Mouse (Mus musculus) forebrain, embryonic 10.5 days (tissue): ENCODE measurements around the gene Grm4. TPM values are rescaled to one million over a fixed set of nuclear protein-coding genes. Genes with fewer than 3 reads are reported as not detected.

Experiments used
- DNase-seq: peaks from one replicate; pipeline ENCODE4 v3.0.0-alpha.2; 2017; ENCODE audit warnings: low spot score; ENCODE audit errors: extremely low spot score
- H3K27ac ChIP-seq: fragments of 300-500 bp; sonication (generic); 2 replicates; pipeline ENCODE4 v1.5.1; 2016; ENCODE audit warnings: mild to moderate bottlenecking
- H3K27me3 ChIP-seq: fragments of 300-500 bp; sonication (generic); 2 replicates; pipeline ENCODE4 v1.6.1; 2016; ENCODE audit warnings: mild to moderate bottlenecking; ENCODE audit not compliant: poor library complexity, severe bottlenecking
- H3K36me3 ChIP-seq: fragments of 300-500 bp; sonication (generic); replicated peaks from 2 replicates; pipeline ENCODE4 v1.6.1; 2016; ENCODE audit warnings: mild to moderate bottlenecking, moderate library complexity
- H3K4me1 ChIP-seq: fragments of 300-500 bp; sonication (generic); 2 replicates; pipeline ENCODE4 v1.6.1; 2016
- H3K4me3 ChIP-seq: fragments of 300-500 bp; sonication (generic); 2 replicates; pipeline ENCODE4 v1.5.1; 2016; ENCODE audit warnings: mild to moderate bottlenecking, moderate library complexity
- H3K9me3 ChIP-seq: fragments of 300-500 bp; sonication (generic); 2 replicates; pipeline ENCODE4 v1.6.1; 2016; ENCODE audit warnings: mild to moderate bottlenecking, moderate library complexity
- WGBS: fragments of 180-500 bp; shearing (Covaris S2); methylation state at CpG from one replicate; pipeline ENCODE4 v1.1.7; 2016; 5-methylcytosine and 5-hydroxymethylcytosine counted together
- polyA plus RNA-seq: library from polyadenylated mRNA; unstranded; fragments of >200 nt; fragmentation: Nextera tagmentation; extraction: Ambion mirVana; gene quantifications from 2 replicates; pipeline ENCODE4 v1.2.1, GENCODE M21; 2016

Grm4 gene
- polyA plus RNA-seq, 1 experiment from 2014 or later = 0.61 TPM

GRCm38 (mm10) chr17:27421837-27422236 lies 99.4 kb downstream of the Grm4 start:
- H3K4me3 ChIP-seq = no peak overlapping the region
- peak; percentile 35 for DNase-seq
- peak overlapping the region; percentile 81 for H3K27ac ChIP-seq
- WGBS = 52% methylated on average over 8 of the region's 8 CpGs
- H3K36me3 ChIP-seq = no peaks in the 10 kb centered on the region
- peaks cover 80% of the 10 kb centered on the region for H3K27me3 ChIP-seq
- H3K9me3 ChIP-seq = no peaks in the 10 kb centered on the region
- H3K4me1 ChIP-seq = peaks cover 28% of the 10 kb centered on the region

- no peak overlapping the region for H3K4me3 ChIP-seq
- H3K36me3 ChIP-seq = no peaks in the 10 kb centered on the region
- no peak overlapping the region for H3K27ac ChIP-seq
- peaks cover 9% of the 10 kb centered on the region; the same call in 1 of the 2 replicates for H3K27me3 ChIP-seq
- H3K4me1 ChIP-seq = peaks cover 5% of the 10 kb centered on the region
- no peaks in the 10 kb centered on the region; the same call in 1 of the 2 replicates for H3K9me3 ChIP-seq
- DNase-seq = no peak
- WGBS = 86% methylated on average over 5 of the region's 5 CpGs
These were observed 112.2 kb downstream of the Grm4 start for GRCm38 (mm10) chr17:27409006-27409405.

- 66% methylated on average over 5 of the region's 5 CpGs for WGBS
- H3K27me3 ChIP-seq = peaks cover 9% of the 10 kb centered on the region; the same call in 1 of the 2 replicates
- no peak for DNase-seq
- no peak overlapping the region for H3K4me3 ChIP-seq
- no peaks in the 10 kb centered on the region; the same call in 1 of the 2 replicates for H3K9me3 ChIP-seq
- H3K4me1 ChIP-seq = peaks cover 5% of the 10 kb centered on the region
- no peak overlapping the region for H3K27ac ChIP-seq
- H3K36me3 ChIP-seq = no peaks in the 10 kb centered on the region
These were observed 112.7 kb downstream of the Grm4 start for GRCm38 (mm10) chr17:27408531-27408930.

DNA sequence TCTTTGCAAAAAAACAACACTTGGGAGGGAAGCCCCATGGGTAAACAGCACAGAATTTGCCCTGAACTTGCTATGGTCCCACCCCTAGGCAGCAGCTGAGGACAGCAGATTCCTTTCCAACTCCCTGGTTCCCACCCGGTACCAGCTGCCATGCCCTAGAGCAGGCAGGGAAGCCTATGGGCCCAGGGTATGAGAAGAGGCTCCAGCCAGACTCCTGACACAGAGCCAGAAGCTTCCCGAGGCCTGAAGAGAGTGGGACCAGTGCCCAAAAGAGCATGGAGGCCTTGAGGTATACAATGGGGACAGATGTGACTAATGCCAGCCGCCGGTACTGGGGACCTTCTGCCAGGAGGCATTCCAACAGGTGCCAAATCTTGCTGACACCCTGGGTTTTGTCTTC lies 114.2 kb downstream of the Grm4 start:
- Histone ChIP-seq H3K36me3 (no peaks in the 10 kb centered on the region), H3K4me1 (peaks cover under 1% of the 10 kb centered on the region), H3K4me3 (no peak overlapping the region), H3K27ac (no peak overlapping the region), H3K27me3 (no peaks in the 10 kb centered on the region), H3K9me3 (no peaks in the 10 kb centered on the region; the same call in 1 of the 2 replicates)
- WGBS = 93% methylated on average over 4 of the region's 4 CpGs
- no peak for DNase-seq

- no peak for DNase-seq
- Histone ChIP-seq H3K27me3 (0 out of 2 replicates have a peak, but pooled peaks cover 6% of the 10 kb centered on the region), H3K9me3 (no peaks in the 10 kb centered on the region; the same call in 1 of the 2 replicates), H3K36me3 (no peaks in the 10 kb centered on the region), H3K4me3 (no peak overlapping the region), H3K4me1 (peaks cover 13% of the 10 kb centered on the region), H3K27ac (no peak overlapping the region)
- 93% methylated on average over 19 of the region's 19 CpGs for WGBS
These were observed 115.7 kb downstream of the Grm4 start for GRCm38 (mm10) chr17:27405376-27406024.

- Histone ChIP-seq H3K4me3 (no peak overlapping the region), H3K27ac (peak overlapping the region; percentile 51), H3K36me3 (no peaks in the 10 kb centered on the region), H3K27me3 (0 out of 2 replicates have a peak, but pooled peaks cover 6% of the 10 kb centered on the region), H3K9me3 (no peaks in the 10 kb centered on the region; the same call in 1 of the 2 replicates), H3K4me1 (peaks cover 13% of the 10 kb centered on the region)
- DNase-seq = no peak
- WGBS = 9% methylated on average over 13 of the region's 13 CpGs
These were observed 120.0 kb downstream of the Grm4 start for GRCm38 (mm10) chr17:27401200-27401599.

GRCm38 (mm10) chr17:27393931-27394330 lies 127.3 kb downstream of the Grm4 start:
- no peaks in the 10 kb centered on the region for H3K36me3 ChIP-seq
- H3K27ac ChIP-seq = 0 out of 2 replicates have a peak overlapping the region, but pooled peaks have one; percentile 32
- H3K4me1 ChIP-seq = peaks cover 17% of the 10 kb centered on the region
- no peaks in the 10 kb centered on the region for H3K9me3 ChIP-seq
- H3K4me3 ChIP-seq = no peak overlapping the region
- DNase-seq = no peak
- 90% methylated on average over 5 of the region's 5 CpGs for WGBS
- H3K27me3 ChIP-seq = no peaks in the 10 kb centered on the region

GRCm38 (mm10) chr17:27393432-27393831 lies 127.8 kb downstream of the Grm4 start:
- 89% methylated on average over 4 of the region's 4 CpGs for WGBS
- Histone ChIP-seq H3K4me3 (no peak overlapping the region), H3K27me3 (no peaks in the 10 kb centered on the region), H3K4me1 (peaks cover 20% of the 10 kb centered on the region), H3K27ac (no peak overlapping the region), H3K9me3 (no peaks in the 10 kb centered on the region), H3K36me3 (no peaks in the 10 kb centered on the region)
- DNase-seq = no peak

DNA sequence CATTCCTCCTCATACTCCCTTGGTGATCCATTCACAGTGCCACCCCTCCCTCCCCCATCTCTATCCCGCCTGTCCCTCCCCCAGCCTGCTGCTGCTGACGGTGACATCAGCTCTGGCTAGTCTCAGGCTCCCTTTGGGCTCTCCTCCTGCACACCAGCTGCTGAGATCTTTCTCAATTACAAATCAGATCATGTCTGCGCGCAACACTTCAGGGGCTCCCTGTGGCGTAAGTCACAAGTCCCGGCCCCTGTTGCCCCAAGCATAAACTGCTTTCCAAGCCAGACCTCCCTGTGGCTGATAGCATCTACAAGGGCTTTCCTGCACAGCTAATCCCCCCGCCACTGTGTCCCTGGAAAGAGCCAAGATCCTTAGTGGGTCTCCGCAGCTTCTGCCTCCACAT lies 128.3 kb downstream of the Grm4 start:
- no peak for DNase-seq
- Histone ChIP-seq H3K4me1 (peaks cover 20% of the 10 kb centered on the region), H3K36me3 (no peaks in the 10 kb centered on the region), H3K27me3 (no peaks in the 10 kb centered on the region), H3K4me3 (no peak overlapping the region), H3K9me3 (no peaks in the 10 kb centered on the region), H3K27ac (peak overlapping the region; percentile 22; the same call in 1 of the 2 replicates)
- 65% methylated on average over 8 of the region's 8 CpGs for WGBS

GRCm38 (mm10) chr17:27390019-27390418 lies 131.2 kb downstream of the Grm4 start:
- DNase-seq = no peak
- H3K4me1 ChIP-seq = peaks cover 30% of the 10 kb centered on the region
- H3K9me3 ChIP-seq = no peaks in the 10 kb centered on the region
- H3K4me3 ChIP-seq = no peak overlapping the region
- no peak overlapping the region for H3K27ac ChIP-seq
- peaks cover 15% of the 10 kb centered on the region for H3K27me3 ChIP-seq
- WGBS = 90% methylated on average over 8 of the region's 8 CpGs
- H3K36me3 ChIP-seq = no peaks in the 10 kb centered on the region

DNA sequence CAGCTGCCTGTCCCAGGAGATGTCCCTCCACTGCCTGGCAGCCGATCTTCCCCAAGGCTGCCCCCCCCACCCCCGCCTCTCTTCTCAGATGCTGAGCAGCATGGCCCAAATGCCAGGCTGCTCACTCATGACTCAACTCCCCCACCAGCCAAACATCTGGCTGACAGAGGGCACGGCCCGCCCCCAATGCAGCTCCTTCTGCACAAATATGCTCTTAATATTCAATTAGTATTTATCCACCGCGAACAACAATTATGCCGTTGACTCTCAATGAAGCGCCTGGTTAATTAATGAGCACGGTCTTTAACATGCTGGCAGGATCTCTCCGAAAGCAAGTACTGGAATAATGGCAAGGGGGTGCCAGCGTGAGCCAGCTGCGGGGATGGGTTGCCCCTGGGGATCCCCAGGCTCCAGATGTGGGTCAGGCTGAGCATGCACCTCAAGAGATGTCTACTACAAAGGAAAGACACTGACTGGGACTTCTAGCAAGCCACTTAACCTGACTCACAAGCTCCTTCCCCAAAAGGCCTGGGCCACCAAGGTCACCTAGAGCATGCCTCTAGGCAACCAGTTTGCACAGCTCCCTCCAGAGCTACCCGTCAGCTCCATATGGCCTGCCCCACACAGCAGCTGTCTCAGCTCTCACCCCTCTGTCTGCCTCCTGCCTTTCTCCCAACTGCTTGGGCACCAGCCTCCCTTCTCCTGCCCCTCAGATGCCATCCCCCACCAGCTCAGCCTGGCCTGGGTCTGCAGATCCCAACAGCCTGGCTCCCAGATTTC lies 131.8 kb downstream of the Grm4 start:
- Histone ChIP-seq H3K4me1 (peaks cover 30% of the 10 kb centered on the region), H3K9me3 (no peaks in the 10 kb centered on the region), H3K36me3 (no peaks in the 10 kb centered on the region), H3K27ac (0 out of 2 replicates have a peak overlapping the region, but pooled peaks have one; percentile 44), H3K27me3 (peaks cover 15% of the 10 kb centered on the region), H3K4me3 (no peak overlapping the region)
- WGBS = 86% methylated on average over 13 of the region's 13 CpGs
- DNase-seq = no peak

- Histone ChIP-seq H3K9me3 (no peaks in the 10 kb centered on the region), H3K27ac (no peak overlapping the region), H3K4me1 (peaks cover 23% of the 10 kb centered on the region), H3K36me3 (no peaks in the 10 kb centered on the region), H3K27me3 (peaks cover 15% of the 10 kb centered on the region), H3K4me3 (no peak overlapping the region)
- DNase-seq = no peak
- 55% methylated on average over 1 of the region's 1 CpGs for WGBS
These were observed 134.8 kb downstream of the Grm4 start for GRCm38 (mm10) chr17:27386438-27386837.
